Mouse (Mus musculus) E14TG2a.4 (cell line): ENCODE data around the gene Tmem106c.

Experiments
- CTCF ChIP-seq: conservative IDR thresholded peaks from 2 replicates; pipeline ENCODE4 v1.5.1; 2014; ENCODE audit warnings: low read length
- NANOG ChIP-seq: IDR thresholded peaks from 2 replicates; pipeline ENCODE4 v1.6.1; 2014; ENCODE audit warnings: borderline replicate concordance, low read length, mixed read lengths

DNA sequence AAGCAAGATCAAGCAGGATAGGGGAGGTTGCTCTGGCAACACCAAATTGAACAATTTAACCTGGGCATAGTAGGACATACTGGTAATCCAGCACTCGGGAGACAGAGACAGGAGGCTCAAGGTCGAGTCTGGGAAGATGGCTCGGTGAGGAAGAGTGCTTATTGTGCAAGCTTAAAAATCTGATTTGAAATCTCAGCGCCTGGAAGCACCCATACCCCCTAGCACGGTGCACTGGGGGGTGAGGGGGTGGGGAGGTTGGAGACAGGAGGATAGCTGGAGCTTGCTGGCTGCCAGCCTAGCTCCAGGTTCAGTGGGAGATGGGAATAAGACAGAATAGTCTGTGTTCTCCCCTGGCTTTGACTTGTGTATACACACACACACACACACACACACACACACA, 43.7 kb upstream of the Tmem106c start:
- TF ChIP-seq CTCF (no peak), NANOG (no peak)
